Mouse (Mus musculus) telencephalon, adult 2 months (tissue): Measurements from ENCODE around the gene D630003M21Rik.

Experiments used
- DNase-seq: peaks from one replicate; pipeline ENCODE4 v3.0.0-alpha.2; 2011; ENCODE audit warnings: low read depth, low spot score

D630003M21Rik gene

DNA sequence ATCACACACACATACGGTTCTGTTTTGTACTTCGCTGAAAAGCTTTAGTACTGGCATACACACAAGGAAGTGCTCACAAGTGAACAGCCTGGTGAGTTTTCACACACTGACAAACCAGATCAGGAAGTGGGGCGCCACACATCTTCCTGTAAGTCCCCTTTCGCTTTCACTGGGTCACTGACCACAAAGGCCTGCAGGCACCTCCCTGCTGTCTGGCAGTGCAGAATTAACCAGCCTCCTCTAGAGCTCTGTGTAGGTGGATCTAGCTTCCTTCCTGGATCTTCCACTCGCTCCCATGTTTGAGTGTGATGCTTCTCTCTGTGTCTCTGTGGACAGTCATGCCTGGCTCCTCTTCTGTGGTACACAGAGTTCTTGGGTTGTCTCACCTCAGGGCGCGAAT lies 62.4 kb downstream of the D630003M21Rik start:
- DNase-seq = peak; percentile 29

DNA sequence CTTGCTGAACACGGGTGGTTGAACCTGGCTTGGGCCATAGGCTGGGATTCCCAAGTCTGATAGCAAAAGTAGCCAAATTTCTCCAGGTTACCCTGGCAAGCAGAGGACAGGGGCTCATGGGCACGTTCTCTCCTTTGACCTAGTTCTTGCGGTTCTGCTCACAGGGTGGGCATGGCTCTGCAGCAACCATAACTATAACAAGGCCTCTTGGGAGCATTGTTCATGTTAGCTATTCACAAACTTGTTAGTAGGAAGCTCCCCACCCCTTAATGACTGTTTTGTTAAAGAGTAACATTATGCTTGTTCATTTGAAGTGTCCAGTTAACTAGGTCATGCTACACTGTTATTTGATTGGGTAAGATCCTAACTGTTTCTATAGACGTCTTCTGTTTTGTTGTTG lies 63.2 kb downstream of the D630003M21Rik start:
- no peak for DNase-seq

DNA sequence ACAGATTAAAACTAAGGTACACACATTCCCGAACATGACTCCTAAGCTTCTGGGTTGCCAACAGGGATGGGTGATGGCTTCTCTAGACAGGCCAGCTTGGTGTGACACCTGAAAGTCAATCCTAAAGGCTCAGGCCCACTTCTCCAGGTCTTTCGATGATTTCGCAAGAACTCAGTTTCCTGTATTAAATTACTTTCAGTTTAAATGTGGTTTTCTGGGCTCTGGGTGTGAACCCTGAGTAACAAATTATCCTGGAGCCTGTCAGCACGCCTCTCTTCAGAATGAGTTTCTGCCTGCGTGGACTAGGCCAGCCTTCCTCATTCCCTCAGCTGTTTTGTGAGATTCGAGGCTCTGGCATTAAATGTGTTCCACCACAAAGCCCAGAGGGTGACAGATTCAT lies 66.0 kb downstream of the D630003M21Rik start:
- no peak for DNase-seq

DNA sequence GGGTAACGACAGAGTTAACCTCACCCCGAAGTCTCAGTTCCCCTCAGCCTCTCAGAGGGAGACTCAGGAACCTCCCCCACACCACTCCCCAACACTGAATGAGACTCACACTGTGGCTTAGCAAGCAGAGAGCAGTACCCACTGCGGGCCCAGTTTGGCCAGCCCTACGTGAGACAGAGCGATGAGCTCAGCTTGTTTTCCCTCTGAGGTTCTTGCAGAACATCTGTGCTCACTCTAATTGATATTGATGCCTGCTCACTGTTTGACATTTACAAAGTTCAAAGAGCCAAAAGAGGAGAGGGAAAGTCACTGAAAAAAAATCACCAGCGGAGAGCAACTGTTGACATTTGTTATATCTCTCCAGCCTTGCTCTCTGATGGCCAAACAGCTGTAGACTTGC lies 67.3 kb downstream of the D630003M21Rik start:
- no peak for DNase-seq

DNA sequence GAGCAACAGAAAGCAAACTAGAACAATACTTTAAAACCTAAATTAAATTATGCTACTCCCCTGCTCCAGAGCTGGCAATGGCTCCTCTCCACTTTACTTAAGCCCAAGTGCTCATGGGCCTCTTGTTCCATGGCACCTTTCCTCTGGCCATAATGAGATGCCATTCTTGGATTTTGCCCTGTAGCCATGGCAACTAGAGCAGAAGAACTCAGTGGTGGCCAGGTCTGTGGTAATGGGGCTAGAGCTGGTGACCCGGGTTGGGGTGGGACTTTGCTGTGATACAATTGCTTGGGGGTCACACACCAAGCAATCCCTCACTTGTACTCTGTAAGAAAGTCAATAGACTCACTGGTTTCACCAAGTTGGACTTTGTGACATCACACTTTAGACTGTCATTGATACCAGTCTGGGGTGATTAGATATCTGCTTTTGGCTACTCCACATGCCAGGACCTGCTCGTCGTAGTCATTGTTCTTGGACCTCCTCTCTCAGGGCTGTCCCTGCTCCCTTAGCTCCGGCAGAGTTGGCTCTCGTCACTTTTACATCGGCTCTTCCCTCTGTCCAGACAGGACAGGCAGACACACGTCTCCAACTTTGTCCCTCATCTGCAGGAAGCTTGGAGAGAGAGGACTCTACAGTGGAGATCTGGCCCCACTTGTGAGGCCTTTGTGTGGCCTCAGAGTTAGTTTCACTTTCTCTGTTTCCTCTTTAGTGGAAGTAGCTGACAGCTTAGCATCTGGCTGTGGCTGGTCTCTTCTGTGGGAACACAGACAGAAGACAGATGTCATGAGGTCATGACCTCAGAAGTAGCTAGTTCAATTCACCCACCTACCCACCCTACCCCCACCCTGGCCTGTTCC lies 69.4 kb downstream of the D630003M21Rik start:
- DNase-seq = no peak

DNA sequence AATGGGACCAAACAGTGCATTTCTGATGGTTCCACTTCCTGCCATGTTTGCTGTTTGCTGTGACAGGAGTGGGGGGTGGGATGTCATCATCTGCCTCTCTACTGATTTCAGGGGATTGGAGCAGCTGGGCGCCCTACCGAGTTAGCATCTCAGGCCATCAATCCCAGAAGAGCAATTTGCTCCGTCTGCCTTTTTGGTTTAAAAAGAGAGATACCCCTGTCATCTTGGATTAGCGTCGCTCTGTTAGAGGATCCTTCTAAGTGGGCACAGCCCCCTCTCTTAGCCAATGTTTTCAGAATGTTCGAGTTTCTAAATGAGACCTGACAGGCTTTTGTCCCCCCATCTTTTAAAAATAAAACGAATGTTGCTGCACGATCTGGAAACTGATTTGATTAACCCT lies 71.4 kb downstream of the D630003M21Rik start:
- no peak for DNase-seq

DNA sequence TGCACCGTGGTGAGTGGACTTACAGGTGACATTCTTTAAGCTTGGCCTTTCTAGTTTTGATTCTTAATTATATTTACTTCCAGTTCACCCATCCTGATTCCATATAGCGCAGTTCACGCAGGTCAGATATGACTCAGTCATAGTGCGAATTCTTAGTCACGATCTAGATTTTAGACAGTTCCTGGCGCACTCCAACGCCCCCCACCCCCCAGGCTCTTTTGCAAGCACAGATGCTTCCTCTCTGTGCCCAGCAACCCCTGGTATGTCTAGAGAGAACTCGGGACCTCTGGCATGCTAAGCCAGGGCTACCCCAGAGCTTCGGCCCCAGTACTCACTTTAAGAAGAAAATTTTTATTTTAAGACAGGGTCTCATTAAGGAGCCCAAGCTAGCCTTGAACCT lies 72.5 kb downstream of the D630003M21Rik start:
- no peak for DNase-seq

DNA sequence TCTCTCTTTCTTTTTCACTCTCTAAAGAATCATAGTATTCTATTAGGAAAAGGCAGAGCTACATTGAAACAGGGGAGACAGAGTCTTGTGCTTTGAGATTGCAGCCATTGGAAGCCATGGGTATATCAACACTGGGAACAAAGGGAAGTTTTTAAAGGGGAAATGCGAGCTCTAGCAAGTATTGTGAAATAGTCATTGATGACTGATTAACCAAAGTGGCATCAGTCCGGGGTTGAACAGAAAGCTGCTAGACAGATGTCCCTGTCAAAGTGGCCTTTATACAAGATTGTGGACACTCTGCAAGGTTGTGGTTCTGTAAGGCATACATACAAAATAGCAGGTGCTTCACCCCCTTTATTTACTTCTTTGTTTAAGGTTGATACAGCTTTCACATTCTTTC lies 73.4 kb downstream of the D630003M21Rik start:
- no peak for DNase-seq

DNA sequence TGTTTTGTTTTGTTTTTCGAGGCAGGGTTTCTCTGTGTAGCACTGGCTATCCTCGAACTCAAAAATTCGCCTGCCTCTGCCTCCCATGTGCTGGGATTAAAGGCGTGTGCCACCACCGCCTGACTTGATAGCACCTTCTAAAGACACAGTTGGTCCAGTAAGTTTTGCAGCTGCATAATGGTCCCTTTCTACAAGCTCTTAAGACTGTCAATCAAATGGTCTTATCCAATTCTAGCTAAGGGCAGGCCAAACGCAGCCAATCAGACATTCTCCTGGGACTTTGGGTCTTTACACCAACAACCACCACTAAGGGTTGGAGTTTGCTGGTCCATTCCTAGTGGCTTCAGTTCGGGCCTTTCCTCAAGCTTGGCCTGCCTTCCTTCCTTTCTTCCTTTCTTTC lies 73.9 kb downstream of the D630003M21Rik start:
- DNase-seq = no peak

DNA sequence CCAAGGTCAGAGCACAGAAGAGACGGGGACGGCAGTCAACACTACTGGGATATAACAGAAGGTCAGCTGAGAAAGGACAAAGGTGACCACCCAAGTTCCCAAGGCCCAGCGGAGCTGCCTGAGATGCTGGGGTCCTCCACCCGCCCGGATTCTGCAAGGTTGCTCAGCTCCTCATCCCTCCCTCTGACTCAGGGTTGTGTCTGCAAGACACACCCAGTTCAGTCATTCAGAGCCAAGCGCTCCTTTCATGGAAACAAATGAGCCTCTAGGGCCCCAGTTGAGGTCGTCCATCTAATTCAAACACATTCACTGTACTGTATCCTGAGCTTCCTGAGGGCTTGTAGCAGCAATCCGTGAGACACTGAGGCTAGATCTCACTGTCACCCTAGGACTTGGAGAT lies 74.4 kb downstream of the D630003M21Rik start:
- DNase-seq = no peak

DNA sequence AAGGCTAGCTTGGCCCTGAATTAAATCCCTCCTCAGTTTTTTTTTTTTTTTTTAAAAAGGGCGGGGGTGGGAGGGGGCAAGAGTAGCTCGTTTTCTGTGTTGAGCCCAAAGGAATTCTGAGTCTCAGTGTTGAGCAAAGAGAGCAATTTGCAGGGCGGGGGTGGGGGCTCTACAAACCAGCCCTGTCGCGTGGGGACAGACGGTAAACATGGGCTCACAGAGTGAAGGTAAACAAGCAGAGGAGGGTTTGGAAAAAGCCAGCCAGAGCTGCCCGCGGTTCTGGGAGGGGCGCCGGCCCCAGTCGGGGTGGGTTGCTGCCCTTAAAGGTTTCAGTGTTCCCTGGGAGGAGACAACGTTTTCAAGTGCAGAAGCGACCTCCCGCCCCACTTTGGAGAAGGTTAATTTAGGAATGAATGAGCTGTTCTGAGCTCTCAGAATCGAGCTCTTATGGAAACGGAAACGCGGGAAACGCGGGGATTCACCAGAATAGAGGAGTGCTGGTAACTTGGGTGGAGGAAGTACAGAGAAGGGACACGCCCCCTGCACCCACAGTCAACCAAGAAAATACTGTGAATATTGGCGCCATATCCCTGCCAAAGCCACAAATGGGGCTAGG lies 75.2 kb downstream of the D630003M21Rik start:
- no peak for DNase-seq

DNA sequence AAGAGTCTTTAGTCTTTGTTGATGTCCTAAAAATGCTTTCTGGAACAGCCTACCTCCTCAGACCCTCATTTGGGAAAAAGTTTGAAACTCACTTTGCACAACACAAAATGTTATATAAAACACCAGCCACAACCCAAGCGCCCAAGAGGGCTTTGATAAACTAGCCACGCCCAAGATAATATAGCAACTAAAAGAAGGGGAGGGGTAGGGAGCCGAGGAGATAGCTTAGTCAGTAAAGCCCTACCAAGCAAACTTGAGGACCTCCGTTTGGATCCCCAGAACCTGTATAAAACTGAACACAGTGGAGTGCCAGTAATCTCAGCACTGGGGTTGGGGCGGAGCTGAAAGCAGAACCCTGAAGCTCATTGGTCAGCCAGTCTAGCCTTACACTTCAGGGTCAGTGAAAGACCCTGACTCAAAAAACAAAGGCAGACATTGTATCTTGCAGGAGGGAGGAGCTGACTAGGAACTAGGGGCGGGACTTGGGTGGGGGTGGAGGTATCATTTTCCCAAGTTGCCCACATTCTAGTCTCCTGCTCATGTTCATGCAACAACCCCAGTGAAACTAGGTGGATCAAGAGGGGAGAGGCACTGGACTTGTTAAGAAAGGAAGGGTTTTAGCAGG lies 76.2 kb downstream of the D630003M21Rik start:
- DNase-seq = no peak

DNA sequence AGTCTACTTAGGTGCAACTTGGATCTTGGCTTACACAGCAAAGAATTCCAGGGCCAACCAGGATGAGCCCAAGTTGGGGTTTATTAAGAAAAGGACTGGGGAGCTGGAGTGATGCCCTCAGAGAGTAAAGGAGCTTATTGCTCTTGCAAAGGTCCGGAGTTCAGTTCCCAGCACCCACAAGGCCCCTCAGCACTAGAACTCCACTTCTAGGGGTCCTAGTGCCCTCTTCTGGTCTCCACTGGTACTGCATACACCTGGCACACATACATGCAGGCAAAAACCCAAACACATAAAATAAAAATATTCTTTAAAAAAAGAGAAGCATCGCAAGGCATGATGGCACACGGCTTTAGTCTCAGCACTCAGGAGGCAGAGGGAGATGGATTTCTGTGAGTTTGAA lies 77.9 kb downstream of the D630003M21Rik start:
- DNase-seq = no peak

DNA sequence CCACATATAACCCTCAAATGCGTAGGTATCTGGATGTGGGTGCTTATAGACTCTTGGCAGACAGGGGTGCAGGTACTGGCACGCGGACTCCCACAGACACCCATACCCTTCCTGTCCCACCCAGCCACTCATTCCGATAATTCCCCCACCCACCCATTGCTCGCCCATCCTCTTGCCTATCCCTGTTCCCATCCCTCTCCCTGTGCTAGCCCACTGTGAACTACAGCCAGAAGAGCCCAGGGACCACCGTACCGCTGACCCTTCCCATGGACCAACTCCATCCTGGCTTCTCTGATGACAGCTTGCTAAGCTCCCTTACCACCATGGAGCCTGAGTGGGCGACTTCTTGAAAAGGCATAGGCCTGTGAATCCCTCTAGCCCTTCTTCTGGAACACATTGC lies 82.1 kb downstream of the D630003M21Rik start:
- no peak for DNase-seq

DNA sequence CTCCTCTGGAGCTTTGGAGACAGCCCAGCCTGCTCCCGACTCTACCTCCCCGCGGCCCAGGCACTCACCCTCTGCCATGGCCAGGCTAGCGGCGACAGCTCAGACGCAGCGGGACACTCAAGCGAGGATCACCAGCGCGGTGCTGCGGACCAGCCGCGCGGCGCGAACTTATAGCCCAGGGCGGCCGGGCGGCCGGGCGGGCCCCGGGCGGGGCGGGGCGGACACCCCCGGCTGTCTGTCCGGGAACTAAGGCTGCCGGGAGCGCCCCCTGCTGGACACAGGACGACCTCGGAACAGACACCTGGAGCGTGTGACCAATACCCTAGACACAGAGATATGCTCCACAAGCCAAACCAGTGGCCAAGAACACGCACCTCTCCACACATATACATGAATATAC lies 82.8 kb downstream of the D630003M21Rik start, which contains the start of gene Tgm2:
Gene Tgm2, minus strand, starts transcription at position 214 of the 400 bp plus-strand sequence.
- DNase-seq = no peak

DNA sequence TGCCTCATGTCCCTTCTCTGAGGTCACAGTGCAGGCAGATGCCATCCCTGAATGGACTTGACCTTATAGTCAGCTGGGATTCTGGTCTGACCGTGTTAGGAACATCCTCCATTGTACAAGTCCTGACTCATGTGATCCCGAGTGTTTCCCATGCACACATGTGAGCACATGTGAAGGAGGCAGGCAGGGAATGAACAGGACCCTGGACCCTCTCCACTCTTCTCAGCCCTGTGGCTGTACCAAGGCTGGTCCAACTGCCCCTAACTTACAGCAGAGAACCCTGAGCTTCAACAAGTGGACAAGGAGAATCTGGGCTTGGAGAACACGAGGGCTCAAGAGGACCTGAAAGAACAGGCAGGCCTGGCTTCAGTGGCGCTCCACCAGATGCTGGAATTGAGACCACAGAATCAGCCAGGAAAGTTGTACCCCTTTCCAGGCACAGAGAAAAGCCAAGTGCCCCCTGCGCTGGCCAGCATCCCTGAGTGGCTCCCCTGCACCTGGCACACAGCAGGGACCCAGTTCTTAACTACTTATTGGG lies 83.4 kb downstream of the D630003M21Rik start:
- DNase-seq = no peak

DNA sequence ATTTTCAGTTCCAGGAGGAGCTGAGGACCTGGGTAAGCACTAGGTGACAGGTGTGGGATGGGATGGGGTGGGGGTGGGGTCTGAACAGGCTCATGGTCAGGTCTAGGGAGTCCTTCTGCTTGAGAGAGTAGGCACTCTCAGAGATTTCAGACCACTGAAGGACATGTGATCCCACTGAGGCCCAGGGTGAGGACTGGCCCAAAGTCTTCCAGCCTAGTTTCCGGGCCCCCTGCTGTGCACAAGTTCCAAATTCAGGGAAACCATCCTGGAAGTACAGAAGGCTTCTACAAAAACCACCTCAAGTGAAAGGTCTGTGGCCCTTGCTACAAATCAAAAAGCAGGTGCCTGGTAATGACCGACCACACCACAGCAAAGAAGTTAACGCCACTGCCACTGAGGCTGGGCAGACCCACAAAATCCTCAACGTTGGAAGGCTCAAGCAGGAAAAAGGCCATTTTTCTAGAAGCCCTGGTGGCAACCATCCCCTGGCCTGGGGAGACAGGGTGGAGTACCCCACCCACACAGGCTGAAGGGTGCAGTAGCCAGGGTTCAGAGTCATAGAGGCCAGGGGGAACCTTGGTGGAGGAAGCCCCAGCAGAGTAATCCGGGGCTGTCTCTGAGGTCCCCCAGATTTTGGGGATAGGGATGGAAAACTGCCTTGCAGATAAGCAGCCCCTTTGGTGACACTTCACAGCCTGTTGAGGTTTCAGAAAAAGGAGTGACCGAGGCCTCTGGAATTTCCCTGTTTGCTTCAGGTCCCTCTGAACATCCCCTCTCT lies 84.1 kb downstream of the D630003M21Rik start:
- no peak for DNase-seq

DNA sequence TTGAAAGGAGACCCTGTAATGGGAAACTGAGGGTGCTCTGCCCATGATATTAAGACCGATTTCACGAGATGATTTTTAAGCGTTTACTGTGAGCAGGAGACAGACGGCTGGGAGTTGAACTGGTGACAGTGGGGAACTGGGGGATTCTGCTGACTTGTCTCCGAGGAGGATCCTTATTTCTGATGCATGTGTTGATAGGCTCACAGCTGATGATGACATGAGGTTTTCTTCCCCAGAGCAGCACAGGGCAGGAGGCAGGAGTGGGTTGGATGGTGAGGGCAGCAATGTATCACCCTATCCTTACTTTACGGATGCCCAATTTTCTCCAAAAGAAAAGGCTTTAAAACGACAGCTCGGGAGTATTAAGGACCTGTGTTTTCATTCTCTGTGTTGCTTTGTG lies 84.8 kb downstream of the D630003M21Rik start:
- DNase-seq = no peak

DNA sequence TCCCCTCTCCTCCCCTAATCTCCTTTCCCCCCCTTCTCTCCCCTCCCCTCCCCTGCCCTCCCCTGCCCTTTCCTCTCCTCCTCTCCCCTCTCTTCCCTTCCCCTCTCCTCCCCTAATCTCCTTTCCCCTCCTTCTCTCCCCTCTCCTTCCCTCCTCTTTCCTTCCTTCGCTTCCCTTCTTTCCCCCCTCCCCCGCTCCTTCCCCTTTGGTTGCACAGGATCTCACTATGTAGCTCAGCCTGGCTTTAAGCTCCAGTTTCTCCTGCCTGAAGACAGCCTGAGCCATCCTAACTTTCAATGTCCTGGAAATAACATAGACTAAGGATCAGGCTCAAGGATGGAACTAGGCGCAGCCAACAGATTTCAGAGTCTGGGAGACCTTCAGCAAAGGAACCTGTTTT lies 85.2 kb downstream of the D630003M21Rik start:
- DNase-seq = no peak

DNA sequence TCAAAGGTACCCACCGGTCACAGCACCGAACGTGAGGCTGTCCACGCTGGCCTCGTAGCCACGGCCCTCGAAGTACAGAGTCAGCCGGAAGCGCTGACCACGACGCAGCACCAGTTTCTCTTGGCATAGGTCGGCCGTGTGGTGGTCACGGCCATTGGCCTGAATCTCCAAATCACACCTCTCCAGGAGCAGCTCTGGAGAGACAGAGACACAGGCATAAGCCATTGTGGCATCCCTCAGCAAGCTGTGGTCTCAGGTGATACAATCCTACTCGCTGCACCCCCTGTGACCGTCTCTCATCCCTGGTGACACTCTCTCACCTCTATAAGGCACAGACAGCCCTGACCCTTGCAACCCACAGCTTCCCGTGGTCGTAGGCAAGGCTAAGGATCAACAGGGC lies 86.0 kb downstream of the D630003M21Rik start:
- no peak for DNase-seq

DNA sequence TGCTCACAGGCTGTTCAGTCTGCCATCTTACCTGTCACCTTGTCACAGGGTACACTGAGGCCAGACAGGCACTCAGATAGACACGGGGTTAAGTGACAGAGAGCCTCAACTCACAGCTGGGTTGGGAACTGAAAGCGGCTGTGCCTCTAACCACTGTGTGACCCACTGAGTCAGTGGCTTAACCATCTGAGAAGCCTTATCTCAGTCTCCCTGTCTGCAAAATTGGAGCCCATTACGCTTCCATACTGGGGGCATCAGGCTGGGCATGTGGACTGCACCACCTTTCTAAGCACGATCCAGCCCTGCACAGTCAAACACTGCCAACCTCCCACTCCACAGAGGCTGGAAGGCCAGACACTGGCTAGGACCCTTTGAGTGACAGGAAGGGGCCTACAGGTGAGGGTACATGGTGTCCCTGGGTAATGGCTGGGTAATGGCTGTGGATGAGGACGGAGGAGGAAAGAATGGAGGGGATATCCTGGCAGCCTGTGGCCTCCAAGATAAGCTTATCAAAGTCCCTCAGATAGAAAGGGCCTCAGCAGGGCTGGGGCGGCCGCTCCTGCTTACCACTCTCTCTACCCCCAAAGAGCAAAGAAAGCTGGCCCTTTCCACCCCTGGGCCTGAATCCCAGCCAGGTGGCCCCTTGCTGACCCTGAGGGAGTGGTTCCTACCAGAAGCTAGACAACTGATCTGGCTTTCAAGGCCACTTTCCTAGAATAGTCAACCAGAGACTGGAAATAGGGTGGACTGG lies 87.2 kb downstream of the D630003M21Rik start:
- no peak for DNase-seq
